40 mouse cellular contexts compared by ENCODE assay signal in the genomic region with DNA sequence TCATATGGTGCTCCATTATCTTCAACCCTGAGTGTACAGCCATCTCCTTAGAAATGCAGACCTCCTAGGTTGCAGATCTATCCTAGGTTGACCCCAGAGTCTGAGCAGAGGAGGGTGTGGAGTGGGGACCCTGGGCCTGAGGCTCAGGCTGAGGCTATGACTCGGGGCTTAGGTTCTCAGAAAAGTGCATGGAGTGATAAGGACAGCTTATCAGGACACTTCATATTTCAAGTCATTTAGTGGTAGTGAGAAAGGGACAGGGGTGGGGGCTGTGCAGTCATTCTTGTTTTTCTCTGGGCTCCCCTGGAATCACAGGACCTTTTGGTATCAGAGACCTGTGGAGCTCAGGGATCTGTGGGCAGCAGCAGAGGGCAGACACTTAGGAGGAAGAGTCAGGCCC. TPM values are rescaled to one million over a fixed set of nuclear protein-coding genes. Genes with fewer than 3 reads are reported as not detected.
A peak's percentile ranks its signal among the peaks of the same experiment; 100 is the strongest.
DNase-seq lines count a peak whose midpoint lies in the region; ATAC-seq and TF ChIP-seq lines count a peak whose summit lies in the region.
"Had no signal": no experiment of that assay in that cellular context is flagged by ENCODE, and none has a peak within 500 bp of the region (broad histone marks: within the 10 kb centered on the region; RNA-seq: fewer than 3 reads in every experiment).

No protein-coding gene starts in this region.

- H3K27me3 ChIP-seq in megakaryocyte, embryonic 14.5 days (replicated peaks), result no peaks in the 10 kb centered on the region
- no peaks in the 10 kb centered on the region for H3K27me3 ChIP-seq in liver, embryonic 14.5 days (ENCODE audit: control insufficient read depth, insufficient read depth, low read length)
- H3K27me3 ChIP-seq: heart, embryonic 15.5 days; midbrain, embryonic 13.5 days; neural tube, embryonic 13.5 days had no signal

- peak overlapping the region; percentile 58 for H3K4me3 ChIP-seq in megakaryocyte, embryonic 14.5 days (replicated peaks)
- no peak overlapping the region for H3K4me3 ChIP-seq in liver, embryonic 14.5 days (ENCODE audit: insufficient read depth in 1 of 2, low read depth in 2 of 2, low read length in 2 of 2)
- H3K4me3 ChIP-seq: erythroblast, embryonic 14.5 days; gastrocnemius, adult 2 months; heart, embryonic 10.5 days; heart, embryonic 15.5 days; left cerebral cortex, adult 2 months; midbrain, embryonic 13.5 days; neural tube, embryonic 13.5 days had no signal

- no peak overlapping the region; the same call in 1 of the 2 replicates for H3K9ac ChIP-seq in liver, embryonic 14.5 days (replicated peaks)
- H3K9ac ChIP-seq: heart, embryonic 15.5 days; lung, embryonic 14.5 days; midbrain, embryonic 13.5 days; neural tube, embryonic 13.5 days had no signal

- no peaks in the 10 kb centered on the region for H3K9me3 ChIP-seq in megakaryocyte, embryonic 14.5 days
- H3K9me3 ChIP-seq in liver, embryonic 14.5 days (ENCODE audit: control insufficient read depth, low read length), result no peaks in the 10 kb centered on the region
- H3K9me3 ChIP-seq: heart, embryonic 10.5 days; heart, embryonic 15.5 days; midbrain, embryonic 13.5 days; neural tube, embryonic 13.5 days had no signal

- TF ChIP-seq EP300 in liver, embryonic 14.5 days (IDR thresholded peaks at IDR 0.05; ENCODE audit: low read depth), result no peak

- peaks cover 85% of the 10 kb centered on the region for H3K4me1 ChIP-seq in megakaryocyte, embryonic 14.5 days
- H3K4me1 ChIP-seq in liver, embryonic 14.5 days (replicated peaks; ENCODE audit: control insufficient read depth in 2 of 2, insufficient read depth in 2 of 2, low read length in 1 of 2), result peaks cover 18 to 27% of the 10 kb centered on the region in 2 experiments
- H3K4me1 ChIP-seq: heart, embryonic 15.5 days; midbrain, embryonic 13.5 days; neural tube, embryonic 13.5 days had no signal

- 10% methylated on average over 1 of the region's 1 CpGs for WGBS in liver, embryonic 14.5 days (ENCODE audit: insufficient replicate concordance)

- H3K27ac ChIP-seq in liver, embryonic 14.5 days, result no peak overlapping the region
- H3K27ac ChIP-seq: gastrocnemius, adult 2 months; heart, embryonic 10.5 days; heart, embryonic 15.5 days; hindbrain, postnatal 0 days; kidney, postnatal 0 days; left cerebral cortex, adult 2 months; midbrain, embryonic 13.5 days; neural tube, embryonic 13.5 days had no signal

- DNase-seq in c-Kit-positive CD71-positive TER-119-positive erythroid progenitor cells, embryonic 14.5 days (ENCODE audit: low spot score), result peak; percentile 29
- peak in 1 of 3 experiments; percentile 16 for DNase-seq in liver, embryonic 14.5 days (ENCODE audit: low read depth in 3 of 3, low spot score in 3 of 3)
- no peak for DNase-seq in kidney, postnatal 36 days
- no peak for DNase-seq in thymus, postnatal 36 days
- DNase-seq: adrenal gland, adult 8-10 months; cerebellum, adult 9-10 months; cerebellum, postnatal 36 days; embryo, embryonic 11 days; gastrocnemius, adult 2 months; kidney, adult 8-10 months; lung, embryonic 14.5 days; lung, postnatal 14 days; right cerebral cortex, postnatal 4 days had no signal

- no peak for ATAC-seq in megakaryocyte, adult 5-6 weeks (ENCODE audit: poor library complexity, severe bottlenecking)
- ATAC-seq in liver, embryonic 14.5 days (ENCODE audit: insufficient read depth), result peak; percentile 75
- no peak for ATAC-seq in inflammation-experienced regulatory T-cells, adult 6 months
- ATAC-seq: CD4-positive, CD25-positive, alpha-beta regulatory T cell, adult 4 months; forebrain, embryonic 16.5 days; hindbrain, postnatal 0 days; intestine, embryonic 16.5 days; midbrain, embryonic 13.5 days had no signal

- no peak overlapping the region; the same call in 1 of the 2 replicates for H3K4me2 ChIP-seq in liver, embryonic 14.5 days (ENCODE audit: low read depth)
- H3K4me2 ChIP-seq: heart, embryonic 15.5 days; lung, embryonic 14.5 days; midbrain, embryonic 13.5 days; neural tube, embryonic 13.5 days had no signal

- no peak for TF ChIP-seq CTCF in liver, embryonic 14.5 days (IDR thresholded peaks at IDR 0.05; ENCODE audit: low read depth)

- peaks cover 11% of the 10 kb centered on the region for H3K36me3 ChIP-seq in megakaryocyte, embryonic 14.5 days (replicated peaks; ENCODE audit: low read length)
- H3K36me3 ChIP-seq in liver, embryonic 14.5 days (replicated peaks; ENCODE audit: control insufficient read depth, insufficient read depth, low read depth), result no peaks in the 10 kb centered on the region
- H3K36me3 ChIP-seq: heart, embryonic 10.5 days; heart, embryonic 15.5 days; midbrain, embryonic 13.5 days; neural tube, embryonic 13.5 days had no signal

RNA-seq across cellular contexts. Expression of a gene that starts 2.0 kb away (rescaled TPM):
- polyA plus RNA-seq in megakaryocyte, embryonic 14.5 days (2012; ENCODE audit: insufficient read depth, low replicate concordance), result not detected in 2 replicates
- total RNA-seq in megakaryocyte, adult 5-6 weeks (2015), result not detected in 2 replicates
- 0.04 TPM in 1 of 2 replicates, not detected in the other for total RNA-seq in megakaryocyte, adult 5-6 weeks (2017)
- not detected in 2 replicates for polyA plus RNA-seq in liver, embryonic 14.5 days (2012; rRNA removed)
- 0.04 and 0.17 TPM in 2 replicates for polyA plus RNA-seq in liver, embryonic 14.5 days (2014; fragmentation: Nextera tagmentation; extraction: Ambion mirVana)
- not detected for polyA plus RNA-seq in inflammation-experienced regulatory T-cells, adult 6 months (2017; shearing (Covaris generic))
- total RNA-seq: adrenal gland, adult 8-10 months; adrenal gland, postnatal 4 days; gastrocnemius, adult 2 months; heart, postnatal 25 days; hindbrain, postnatal 0 days; layer of hippocampus, postnatal 10 days; left cerebral cortex, adult 2 months; left cerebral cortex, postnatal 36 days had no signal
- polyA plus RNA-seq: CD4-positive, CD25-positive, alpha-beta regulatory T cell, adult 4 months; erythroblast, embryonic 14.5 days; gonadal fat pad, adult 2 months; intestine, embryonic 16.5 days; large intestine, adult 2 months; neural tube, embryonic 13.5 days; spleen, adult 2 months; testis, adult 2 months; thymus, postnatal 0 days had no signal

RNA-seq across cellular contexts. Expression of a gene that starts 4.6 kb away (rescaled TPM):
- not detected in 2 replicates for polyA plus RNA-seq in megakaryocyte, embryonic 14.5 days (2012; ENCODE audit: insufficient read depth, low replicate concordance)
- total RNA-seq in megakaryocyte, adult 5-6 weeks (2015), result not detected in 2 replicates
- total RNA-seq in megakaryocyte, adult 5-6 weeks (2017), result not detected in 2 replicates
- not detected in 2 replicates for polyA plus RNA-seq in liver, embryonic 14.5 days (2012; rRNA removed)
- 0.37 and 0.39 TPM in 2 replicates for polyA plus RNA-seq in liver, embryonic 14.5 days (2014; fragmentation: Nextera tagmentation; extraction: Ambion mirVana)
- under 1 TPM in 1 of 3 experiments, not detected in 2; 0.41 TPM for polyA plus RNA-seq in inflammation-experienced regulatory T-cells, adult 6 months (2017; shearing (Covaris generic))
- total RNA-seq: adrenal gland, adult 8-10 months; adrenal gland, postnatal 4 days; gastrocnemius, adult 2 months; heart, postnatal 25 days; hindbrain, postnatal 0 days; layer of hippocampus, postnatal 10 days; left cerebral cortex, adult 2 months; left cerebral cortex, postnatal 36 days had no signal
- polyA plus RNA-seq: erythroblast, embryonic 14.5 days; kidney, postnatal 0 days; large intestine, adult 2 months; spleen, adult 2 months; testis, adult 2 months had no signal

RNA-seq across cellular contexts. Expression of a gene that starts 13.3 kb away (rescaled TPM):
- polyA plus RNA-seq in megakaryocyte, embryonic 14.5 days (2012; ENCODE audit: insufficient read depth, low replicate concordance), result not detected in 2 replicates
- total RNA-seq in megakaryocyte, adult 5-6 weeks (2015), result not detected in 2 replicates
- not detected in 2 replicates for total RNA-seq in megakaryocyte, adult 5-6 weeks (2017)
- polyA plus RNA-seq in liver, embryonic 14.5 days (2012; rRNA removed), result not detected in 2 replicates
- polyA plus RNA-seq in liver, embryonic 14.5 days (2014; fragmentation: Nextera tagmentation; extraction: Ambion mirVana), result not detected in 2 replicates
- polyA plus RNA-seq in inflammation-experienced regulatory T-cells, adult 6 months (2017; shearing (Covaris generic)), result not detected
- total RNA-seq: adrenal gland, adult 8-10 months; adrenal gland, postnatal 4 days; gastrocnemius, adult 2 months; heart, postnatal 25 days; hindbrain, postnatal 0 days; layer of hippocampus, postnatal 10 days; left cerebral cortex, adult 2 months; left cerebral cortex, postnatal 36 days had no signal
- polyA plus RNA-seq: CD4-positive, CD25-positive, alpha-beta regulatory T cell, adult 4 months; embryonic facial prominence, embryonic 14.5 days; erythroblast, embryonic 14.5 days; forebrain, embryonic 16.5 days; gonadal fat pad, adult 2 months; heart, embryonic 10.5 days; hindbrain, embryonic 11.5 days; intestine, embryonic 16.5 days; kidney, postnatal 0 days; large intestine, adult 2 months; limb, embryonic 14.5 days; lung, embryonic 14.5 days; spleen, adult 2 months; testis, adult 2 months; thymus, postnatal 0 days had no signal

RNA-seq across cellular contexts. Expression of a gene that starts 44.6 kb away (rescaled TPM):
- 13.8 and 46.6 TPM in 2 replicates for polyA plus RNA-seq in megakaryocyte, embryonic 14.5 days (2012; ENCODE audit: insufficient read depth, low replicate concordance)
- 161 and 172 TPM in 2 replicates for total RNA-seq in megakaryocyte, adult 5-6 weeks (2015)
- total RNA-seq in megakaryocyte, adult 5-6 weeks (2017), result 413 and 515 TPM in 2 replicates
- 67.5 and 107 TPM in 2 replicates for polyA plus RNA-seq in liver, embryonic 14.5 days (2012; rRNA removed)
- 185 and 196 TPM in 2 replicates for polyA plus RNA-seq in liver, embryonic 14.5 days (2014; fragmentation: Nextera tagmentation; extraction: Ambion mirVana)
- polyA plus RNA-seq in inflammation-experienced regulatory T-cells, adult 6 months (2017; shearing (Covaris generic)), result 100 to 1,000 TPM in 1 of 3 experiments, 10 to 100 TPM in 2; 45.4 to 216 (median 61.4) TPM

RNA-seq across cellular contexts. Expression of a gene that starts 48.4 kb away (rescaled TPM):
- not detected in 2 replicates for polyA plus RNA-seq in megakaryocyte, embryonic 14.5 days (2012; ENCODE audit: insufficient read depth, low replicate concordance)
- not detected in 2 replicates for total RNA-seq in megakaryocyte, adult 5-6 weeks (2015)
- total RNA-seq in megakaryocyte, adult 5-6 weeks (2017), result not detected in 2 replicates
- not detected in 2 replicates for polyA plus RNA-seq in liver, embryonic 14.5 days (2012; rRNA removed)
- not detected in 2 replicates for polyA plus RNA-seq in liver, embryonic 14.5 days (2014; fragmentation: Nextera tagmentation; extraction: Ambion mirVana)
- not detected for polyA plus RNA-seq in inflammation-experienced regulatory T-cells, adult 6 months (2017; shearing (Covaris generic))
- total RNA-seq: adrenal gland, adult 8-10 months; adrenal gland, postnatal 4 days; gastrocnemius, adult 2 months; heart, postnatal 25 days; hindbrain, postnatal 0 days; layer of hippocampus, postnatal 10 days; left cerebral cortex, adult 2 months; left cerebral cortex, postnatal 36 days had no signal
- polyA plus RNA-seq: CD4-positive, CD25-positive, alpha-beta regulatory T cell, adult 4 months; embryonic facial prominence, embryonic 14.5 days; erythroblast, embryonic 14.5 days; forebrain, embryonic 11.5 days; forebrain, embryonic 16.5 days; gonadal fat pad, adult 2 months; heart, embryonic 10.5 days; heart, embryonic 15.5 days; hindbrain, embryonic 11.5 days; hindbrain, postnatal 0 days; intestine, embryonic 16.5 days; kidney, postnatal 0 days; large intestine, adult 2 months; limb, embryonic 14.5 days; lung, embryonic 14.5 days; midbrain, embryonic 13.5 days; neural tube, embryonic 13.5 days; spleen, adult 2 months; testis, adult 2 months; thymus, postnatal 0 days had no signal
